Mouse (Mus musculus) lung, embryonic 14.5 days (tissue): ENCODE measurements around the gene Fam102b. TPM values are rescaled to one million over a fixed set of nuclear protein-coding genes. Genes with fewer than 3 reads are reported as not detected.

Source experiments
- ATAC-seq: fragments of 200-750 bp; cut with Nextera tagmentation; 2 replicates; pipeline ENCODE4 v1.8.0; 2017; ENCODE audit warnings: mild to moderate bottlenecking, moderate TSS enrichment, moderate library complexity; ENCODE audit not compliant: insufficient read depth
- DNase-seq: peaks from one replicate; pipeline ENCODE4 v3.0.0-alpha.2; 2015
- H3K27ac ChIP-seq: fragments of 300-500 bp; sonication (generic); 2 replicates; pipeline ENCODE4 v1.5.1; 2014; ENCODE audit warnings: low read depth, mild to moderate bottlenecking, moderate library complexity
- H3K27me3 ChIP-seq: fragments of 300-500 bp; sonication (generic); 2 replicates; pipeline ENCODE4 v1.6.1; 2014; ENCODE audit warnings: low read length, control low read depth; ENCODE audit not compliant: insufficient read depth
- H3K36me3 ChIP-seq: fragments of 300-500 bp; sonication (generic); 2 replicates; pipeline ENCODE4 v1.6.1; 2014; ENCODE audit warnings: control low read depth; ENCODE audit not compliant: insufficient read depth
- H3K4me1 ChIP-seq: fragments of 300-500 bp; sonication (generic); 2 replicates; pipeline ENCODE4 v1.6.1; 2014; ENCODE audit warnings: antibody characterized with exemption, control low read depth; ENCODE audit not compliant: insufficient read depth
- H3K4me2 ChIP-seq: fragments of 300-500 bp; sonication (generic); 2 replicates; pipeline ENCODE4 v1.6.1; 2014; ENCODE audit warnings: mild to moderate bottlenecking
- H3K4me3 ChIP-seq: fragments of 300-500 bp; sonication (generic); 2 replicates; pipeline ENCODE4 v1.5.1; 2014; ENCODE audit warnings: low read depth, low read length
- H3K9ac ChIP-seq: fragments of 300-500 bp; sonication (generic); 2 replicates; pipeline ENCODE4 v1.6.1; 2014
- H3K9me3 ChIP-seq: fragments of 300-500 bp; sonication (generic); 2 replicates; pipeline ENCODE4 v1.6.1; 2016; ENCODE audit warnings: low read depth, low read length, control low read depth
- CTCF ChIP-seq: IDR thresholded peaks from 2 replicates; pipeline ENCODE4 v1.5.1; 2016; ENCODE audit warnings: antibody characterized with exemption, low read depth
- WGBS: fragments of 180-500 bp; shearing (Covaris S2); extraction: QIAGEN DNeasy Blood & Tissue Kit; methylation state at CpG from one replicate; pipeline ENCODE4 v1.1.7; 2014; 5-methylcytosine and 5-hydroxymethylcytosine counted together
- polyA plus RNA-seq: library from polyadenylated mRNA; unstranded; fragments of >200 nt; fragmentation: Nextera tagmentation; extraction: Ambion mirVana; gene quantifications from 2 replicates; pipeline ENCODE4 v1.2.1, GENCODE M21; 2014

The Fam102b gene
- polyA plus RNA-seq, 1 experiment from 2014 or later: 18.0 TPM

DNA sequence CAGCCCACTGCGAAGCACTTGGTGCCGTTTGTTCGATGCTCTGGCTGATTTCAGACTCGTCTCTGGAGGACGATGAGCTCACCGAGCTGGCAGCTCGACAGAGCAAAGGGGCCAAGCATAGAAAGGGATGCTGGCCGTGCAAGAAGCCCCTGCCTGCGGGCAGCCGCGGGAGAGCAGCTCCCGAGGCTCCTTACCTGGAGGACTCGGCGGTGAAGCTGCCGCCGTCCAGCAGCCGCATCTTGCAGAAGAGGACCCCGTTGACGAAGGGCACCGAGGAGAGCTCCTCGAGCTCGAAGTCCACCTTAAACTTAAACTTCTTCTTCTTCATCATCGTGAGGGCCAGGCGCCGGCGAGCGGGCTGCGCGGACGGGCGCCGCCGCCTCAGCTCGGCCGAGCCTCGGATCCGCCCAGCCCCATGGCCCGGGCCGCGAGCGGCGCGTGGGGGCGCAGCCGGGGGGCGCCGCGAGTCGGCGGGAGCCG lies 376 bp downstream of the Fam102b start:
- peak; percentile 84 for ATAC-seq
- Histone ChIP-seq H3K4me2 (peak overlapping the region; percentile 71), H3K27me3 (no peaks in the 10 kb centered on the region), H3K27ac (peak overlapping the region; percentile 85), H3K4me3 (peak overlapping the region; percentile 68), H3K4me1 (peaks cover 5% of the 10 kb centered on the region; the same call in 1 of the 2 replicates), H3K36me3 (no peaks in the 10 kb centered on the region), H3K9me3 (no peaks in the 10 kb centered on the region), H3K9ac (peak overlapping the region; percentile 83)
- TF ChIP-seq CTCF: no peak
- DNase-seq: peak; percentile 67
- WGBS: 0% methylated on average over 43 of the region's 51 CpGs

DNA sequence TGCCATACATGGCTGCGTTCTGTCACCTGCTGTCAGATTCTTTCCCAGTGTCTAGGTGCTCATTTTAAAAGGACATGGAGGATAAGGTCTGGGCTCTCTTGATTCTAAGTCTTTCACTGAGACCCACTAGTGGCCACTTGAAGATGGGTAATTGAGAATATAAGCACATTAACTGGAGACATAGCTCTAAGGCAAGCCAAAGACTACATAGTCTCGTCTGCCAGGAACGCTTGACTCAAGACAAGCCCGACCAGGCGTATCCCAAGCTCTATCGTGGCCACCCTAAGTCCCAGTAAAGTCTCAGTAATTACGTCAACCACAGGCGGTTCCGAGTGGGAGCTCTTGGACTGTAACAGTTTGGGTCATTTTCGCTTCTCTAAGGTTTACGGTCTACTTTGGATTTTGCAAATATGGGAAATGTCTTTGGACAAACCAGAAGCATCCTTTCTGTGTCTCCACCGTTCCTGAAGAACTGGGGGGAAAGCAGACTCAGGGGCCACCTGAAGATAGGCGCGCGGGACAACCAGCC lies 881 bp downstream of the Fam102b start:
- no peaks in the 10 kb centered on the region for H3K9me3 ChIP-seq
- 3% methylated on average over 15 of the region's 15 CpGs for WGBS
- H3K4me1 ChIP-seq: peaks cover 5% of the 10 kb centered on the region; the same call in 1 of the 2 replicates
- no peaks in the 10 kb centered on the region for H3K27me3 ChIP-seq
- peak; percentile 23; the same call in 1 of the 2 replicates for ATAC-seq
- TF ChIP-seq CTCF: peak; percentile 33; the same call in 1 of the 2 replicates
- no peaks in the 10 kb centered on the region for H3K36me3 ChIP-seq
- peak overlapping the region; percentile 85 for H3K27ac ChIP-seq
- peak; percentile 68 for DNase-seq
- H3K4me3 ChIP-seq: peak overlapping the region; percentile 68
- H3K4me2 ChIP-seq: peak overlapping the region; percentile 71
- peak overlapping the region; percentile 83 for H3K9ac ChIP-seq

DNA sequence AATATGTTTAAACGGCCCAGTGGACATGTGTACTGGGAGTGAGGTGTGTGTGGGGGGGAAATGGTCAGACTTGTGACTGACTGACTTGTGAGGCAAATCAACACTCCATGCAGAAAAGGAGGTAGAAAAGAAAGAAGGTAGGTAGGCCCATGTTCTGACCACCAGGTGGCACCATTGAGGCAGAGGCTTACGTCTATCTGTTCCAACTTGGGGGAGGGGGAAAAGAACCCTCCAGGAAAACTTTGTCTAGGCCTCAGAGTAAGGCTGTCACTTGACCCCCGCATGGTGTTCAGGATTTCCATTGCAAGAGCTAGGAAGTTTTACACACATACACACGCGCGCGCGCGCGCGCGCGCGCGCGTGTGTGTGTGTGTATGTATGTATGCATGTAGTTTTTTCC lies 1.8 kb downstream of the Fam102b start:
- peak; percentile 95 for TF ChIP-seq CTCF
- ATAC-seq (peak; percentile 10; the same call in 1 of the 2 replicates), DNase-seq (peak; percentile 94)
- Histone ChIP-seq H3K27ac (no peak overlapping the region), H3K27me3 (no peaks in the 10 kb centered on the region), H3K36me3 (no peaks in the 10 kb centered on the region), H3K4me3 (peak overlapping the region; percentile 68), H3K9me3 (no peaks in the 10 kb centered on the region), H3K4me2 (peak overlapping the region; percentile 71), H3K9ac (peak overlapping the region; percentile 28; the same call in 1 of the 2 replicates), H3K4me1 (peaks cover 5% of the 10 kb centered on the region; the same call in 1 of the 2 replicates)
- 12% methylated on average over 16 of the region's 16 CpGs for WGBS

DNA sequence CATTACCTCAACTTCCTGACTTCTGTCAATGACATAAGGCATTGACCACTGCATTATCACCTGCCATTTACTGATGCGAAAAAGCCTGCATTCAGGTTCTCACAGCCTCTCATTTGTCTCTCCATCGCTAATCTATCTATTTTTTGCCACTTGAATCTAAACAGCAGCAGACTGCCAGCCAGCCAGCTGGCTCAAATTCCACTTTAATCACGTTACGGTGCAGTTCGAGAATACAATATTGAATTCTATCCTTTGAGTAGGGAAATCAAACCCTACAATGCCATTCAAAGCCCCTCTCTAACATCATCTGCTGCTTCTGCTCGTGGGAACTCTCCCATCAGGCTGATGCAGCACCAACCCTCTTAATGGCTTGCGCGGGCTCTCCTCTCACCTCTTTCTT lies 4.3 kb downstream of the Fam102b start:
- TF ChIP-seq CTCF: no peak
- no peaks in the 10 kb centered on the region for H3K36me3 ChIP-seq
- no peaks in the 10 kb centered on the region for H3K9me3 ChIP-seq
- H3K4me2 ChIP-seq: no peak overlapping the region
- H3K4me3 ChIP-seq: no peak overlapping the region
- no peak overlapping the region for H3K9ac ChIP-seq
- H3K27me3 ChIP-seq: no peaks in the 10 kb centered on the region
- no peak for DNase-seq
- H3K4me1 ChIP-seq: no peaks in the 10 kb centered on the region; the same call in 1 of the 2 replicates
- no peak overlapping the region for H3K27ac ChIP-seq
- WGBS: 72% methylated on average over 8 of the region's 8 CpGs
- no peak for ATAC-seq

DNA sequence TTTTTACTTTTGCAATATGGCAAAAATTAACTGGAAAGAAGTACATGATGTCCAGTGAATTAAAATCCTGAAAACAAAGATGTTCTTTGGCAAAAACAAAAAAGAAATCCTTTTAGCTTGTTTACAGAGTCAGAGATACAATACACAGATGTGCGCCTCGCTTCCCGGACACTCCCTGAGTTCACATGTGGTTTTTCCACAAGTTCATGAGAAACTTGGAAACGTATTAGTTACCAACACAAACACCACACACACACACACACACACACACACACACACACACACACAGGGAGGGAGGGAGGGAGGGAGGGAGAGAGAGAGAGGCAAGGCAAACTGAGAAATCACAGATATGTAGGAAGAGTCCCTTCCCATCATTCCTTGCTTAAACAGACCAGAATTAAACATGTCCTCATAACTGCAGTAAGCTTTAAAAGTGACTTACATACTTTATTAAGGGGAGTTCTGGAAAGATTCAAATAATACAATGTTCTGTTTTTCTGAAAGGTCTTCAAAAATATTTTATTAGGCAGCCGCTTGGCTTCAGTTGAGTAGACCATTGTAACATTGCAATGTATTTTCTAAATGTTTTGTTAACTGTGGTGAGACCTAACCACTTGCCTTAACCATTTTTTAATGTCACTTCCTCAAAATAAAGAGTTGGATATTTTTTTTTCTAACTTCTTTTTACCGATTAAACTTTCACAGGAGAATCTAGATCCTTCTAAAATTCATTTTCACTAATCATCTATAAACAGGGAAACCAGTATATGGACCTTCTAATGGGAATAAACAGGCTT lies 5.5 kb downstream of the Fam102b start:
- Histone ChIP-seq H3K4me1 (no peaks in the 10 kb centered on the region; the same call in 1 of the 2 replicates), H3K27ac (no peak overlapping the region), H3K9ac (no peak overlapping the region), H3K36me3 (no peaks in the 10 kb centered on the region), H3K4me2 (no peak overlapping the region), H3K9me3 (no peaks in the 10 kb centered on the region), H3K4me3 (no peak overlapping the region), H3K27me3 (no peaks in the 10 kb centered on the region)
- no peak for TF ChIP-seq CTCF
- no peak for ATAC-seq
- DNase-seq: no peak
- 70% methylated on average over 6 of the region's 6 CpGs for WGBS

DNA sequence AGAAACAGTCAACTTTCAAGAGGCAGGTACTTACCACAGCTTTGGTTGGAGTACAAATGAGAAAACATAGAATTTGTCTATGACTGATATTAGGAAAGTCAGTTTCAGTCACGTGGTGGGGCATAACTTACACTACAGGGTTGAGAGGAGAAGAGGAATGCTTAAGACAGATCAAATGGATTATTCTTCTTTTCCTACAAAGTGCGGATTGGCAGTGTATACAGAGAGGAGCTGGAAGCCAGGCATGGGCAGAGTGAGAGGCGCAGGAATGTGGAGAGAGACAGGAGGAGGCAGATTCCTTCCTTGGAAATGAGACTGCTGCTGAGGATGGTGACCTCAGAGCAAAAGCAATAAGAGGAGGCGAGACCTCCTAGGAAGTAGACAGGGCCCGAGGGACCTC lies 9.1 kb downstream of the Fam102b start:
- Histone ChIP-seq H3K36me3 (no peaks in the 10 kb centered on the region), H3K4me3 (no peak overlapping the region), H3K9ac (no peak overlapping the region), H3K27ac (no peak overlapping the region), H3K27me3 (no peaks in the 10 kb centered on the region), H3K9me3 (no peaks in the 10 kb centered on the region), H3K4me2 (no peak overlapping the region), H3K4me1 (no peaks in the 10 kb centered on the region)
- ATAC-seq (no peak), DNase-seq (no peak)
- TF ChIP-seq CTCF: no peak
- 81% methylated on average over 5 of the region's 5 CpGs for WGBS

DNA sequence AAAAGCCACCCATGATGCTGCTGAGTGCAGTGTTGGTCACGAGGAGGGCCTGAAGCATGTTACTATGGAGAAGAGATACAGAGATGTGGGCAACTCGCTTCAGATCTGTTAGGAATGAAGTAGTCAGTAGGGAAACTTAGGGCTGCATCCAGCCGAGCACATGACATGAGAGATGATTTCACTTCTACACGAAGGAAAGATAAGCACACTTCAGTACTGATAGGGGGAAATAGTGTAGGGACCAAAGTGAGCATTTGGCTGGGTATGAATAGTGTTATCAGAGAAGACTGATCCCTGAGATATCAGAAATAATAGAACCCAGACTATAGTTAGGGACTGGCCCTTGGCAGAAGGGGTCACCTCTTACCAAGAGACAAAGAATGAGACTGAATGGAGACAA lies 14.8 kb downstream of the Fam102b start:
- no peak for ATAC-seq
- no peak for DNase-seq
- no peak overlapping the region for H3K4me3 ChIP-seq
- no peaks in the 10 kb centered on the region for H3K36me3 ChIP-seq
- no peak overlapping the region for H3K4me2 ChIP-seq
- no peak for TF ChIP-seq CTCF
- WGBS: 70% methylated on average over 4 of the region's 4 CpGs
- no peaks in the 10 kb centered on the region for H3K27me3 ChIP-seq
- H3K27ac ChIP-seq: no peak overlapping the region
- H3K9ac ChIP-seq: no peak overlapping the region
- H3K9me3 ChIP-seq: no peaks in the 10 kb centered on the region
- peaks cover 12% of the 10 kb centered on the region for H3K4me1 ChIP-seq
